Comparison of ENCODE assay signal across 19 mouse cellular contexts in the genomic region with DNA sequence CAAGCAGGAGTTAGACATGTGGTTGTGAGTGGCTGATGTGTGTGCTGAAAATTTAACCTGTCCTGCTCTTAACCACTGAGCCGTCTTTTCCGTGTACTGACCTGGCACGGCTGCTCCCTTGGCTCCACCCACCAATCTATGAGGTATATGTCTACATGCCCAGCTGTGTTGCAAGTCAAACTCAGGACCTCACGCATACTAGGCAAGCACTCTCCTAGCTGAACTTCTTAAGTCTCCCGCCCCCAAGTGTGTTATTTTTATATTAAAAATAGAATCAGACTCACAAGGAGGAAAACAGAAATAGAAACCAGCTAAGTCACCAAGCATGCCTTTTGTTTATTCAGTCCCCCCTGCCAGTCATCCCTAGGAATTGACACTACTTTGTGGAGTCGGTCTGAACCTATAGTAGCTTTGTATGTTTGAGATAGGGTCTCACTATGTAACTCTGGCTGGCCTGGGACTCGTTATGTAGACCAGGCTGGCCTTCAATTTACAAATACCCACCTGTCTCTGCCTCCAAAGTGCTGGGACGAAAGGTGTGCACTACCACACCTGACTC. TPM values are rescaled to one million over a fixed set of nuclear protein-coding genes. Genes with fewer than 3 reads are reported as not detected.
DNase-seq lines count a peak whose midpoint lies in the region; ATAC-seq and TF ChIP-seq lines count a peak whose summit lies in the region.
"Had no signal": no experiment of that assay in that cellular context is flagged by ENCODE, and none has a peak within 500 bp of the region (broad histone marks: within the 10 kb centered on the region; RNA-seq: fewer than 3 reads in every experiment).

No protein-coding gene starts in this region.

- no peak for TF ChIP-seq POLR2A in lung, adult 2 months (IDR thresholded peaks at IDR 0.05; ENCODE audit: borderline replicate concordance, extremely low read depth, low read depth, low read length)
- TF ChIP-seq POLR2A in embryonic fibroblast, embryonic 13.5 days (IDR thresholded peaks at IDR 0.05; ENCODE audit: low read depth, low read length), result no peak
- TF ChIP-seq POLR2A in olfactory bulb, adult 2 months (IDR thresholded peaks at IDR 0.05; ENCODE audit: insufficient read depth, low read depth, low read length), result no peak

- 52% methylated on average over 8 of the region's 8 CpGs for WGBS in lung, adult 2 months
- 49% methylated on average over 8 of the region's 8 CpGs for WGBS in olfactory bulb, adult 2 months

- no peak for TF ChIP-seq CTCF in lung, adult 2 months (IDR thresholded peaks at IDR 0.05; ENCODE audit: insufficient read depth, low read length)
- no peak for TF ChIP-seq CTCF in embryonic fibroblast, embryonic 13.5 days (IDR thresholded peaks at IDR 0.05; ENCODE audit: borderline replicate concordance, insufficient read depth, low read length)
- no peak for TF ChIP-seq CTCF in olfactory bulb, adult 2 months (IDR thresholded peaks at IDR 0.05; ENCODE audit: insufficient read depth, low read depth, low read length)

- peaks cover under 1% of the 10 kb centered on the region; the same call in 1 of the 2 replicates for H3K4me1 ChIP-seq in lung, adult 2 months (ENCODE audit: control insufficient read depth, insufficient read depth, low read length)
- H3K4me1 ChIP-seq in embryonic fibroblast, embryonic 13.5 days (ENCODE audit: control insufficient read depth, insufficient read depth, low read length), result peaks cover 7% of the 10 kb centered on the region; the same call in 1 of the 2 replicates
- peaks cover 14% of the 10 kb centered on the region; the same call in 1 of the 2 replicates for H3K4me1 ChIP-seq in olfactory bulb, adult 2 months (ENCODE audit: control insufficient read depth, insufficient read depth, low read length)
- H3K4me1 ChIP-seq: forebrain, embryonic 15.5 days; neural tube, embryonic 12.5 days had no signal

- peak; percentile 88 for DNase-seq in heart, adult 11 months
- DNase-seq in heart, adult 9 months (ENCODE audit: low spot score in 2 of 2), result no peak
- peak; percentile 51 to 66 for DNase-seq in lung, adult 18-20 months
- DNase-seq in lung, adult 2 months, result no peak
- DNase-seq in urinary bladder, adult 2 months (ENCODE audit: low spot score), result no peak
- DNase-seq: adrenal gland, adult 2 months; cerebellum, adult 9-11 months; kidney, adult 11 months; spleen, adult 18-20 months had no signal

- peak overlapping the region; percentile 43; the same call in 1 of the 2 replicates for H3K27ac ChIP-seq in embryonic fibroblast, embryonic 13.5 days (ENCODE audit: insufficient read depth, low read length)
- H3K27ac ChIP-seq in olfactory bulb, adult 2 months (ENCODE audit: insufficient read depth, low read depth, low read length), result peak overlapping the region; percentile 33; the same call in 1 of the 2 replicates
- H3K27ac ChIP-seq: embryonic facial prominence, embryonic 12.5 days; forebrain, embryonic 15.5 days; hindbrain, postnatal 0 days; kidney, postnatal 0 days; limb, embryonic 13.5 days; liver, embryonic 14.5 days; neural tube, embryonic 12.5 days had no signal

- ATAC-seq in frontal cortex, adult (ENCODE audit: low TSS enrichment), result no peak
- ATAC-seq: forebrain, embryonic 15.5 days; hindbrain, postnatal 0 days had no signal

- no peak overlapping the region for H3K4me3 ChIP-seq in lung, adult 2 months (replicated peaks; ENCODE audit: extremely low read depth, low read depth, low read length)
- no peak overlapping the region for H3K4me3 ChIP-seq in embryonic fibroblast, embryonic 13.5 days (ENCODE audit: insufficient read depth, low read length)
- H3K4me3 ChIP-seq in olfactory bulb, adult 2 months (ENCODE audit: insufficient read depth, low read depth, low read length), result no peak overlapping the region
- H3K4me3 ChIP-seq: embryonic facial prominence, embryonic 12.5 days; forebrain, embryonic 15.5 days; limb, embryonic 13.5 days; neural tube, embryonic 12.5 days had no signal

RNA-seq across cellular contexts. Expression of a gene that starts 3.8 kb away (rescaled TPM):
- 0.98 and 1.1 TPM in 2 replicates for polyA plus RNA-seq in lung, adult 2 months (2012; rRNA removed)
- polyA plus RNA-seq in embryonic fibroblast, embryonic 13.5 days (2011; ENCODE audit: insufficient read length, low read depth, missing spikeins), result not detected in 2 replicates
- polyA plus RNA-seq in olfactory bulb, adult 2 months (2012; ENCODE audit: insufficient read depth, insufficient read length, low replicate concordance, missing spikeins), result not detected in 2 replicates
- polyA plus RNA-seq in urinary bladder, adult 2 months (2012; rRNA removed), result 0.47 and 0.58 TPM in 2 replicates

RNA-seq across cellular contexts. Expression of a gene that starts 5.6 kb away (rescaled TPM):
- polyA plus RNA-seq in lung, adult 2 months (2012; rRNA removed), result 6.5 and 12.3 TPM in 2 replicates
- 33.0 and 44.0 TPM in 2 replicates for polyA plus RNA-seq in embryonic fibroblast, embryonic 13.5 days (2011; ENCODE audit: insufficient read length, low read depth, missing spikeins)
- polyA plus RNA-seq in olfactory bulb, adult 2 months (2012; ENCODE audit: insufficient read depth, insufficient read length, low replicate concordance, missing spikeins), result not detected in 2 replicates
- 11.0 and 15.4 TPM in 2 replicates for polyA plus RNA-seq in urinary bladder, adult 2 months (2012; rRNA removed)

RNA-seq across cellular contexts. Expression of a gene that starts 9.1 kb away (rescaled TPM):
- 54.0 and 71.7 TPM in 2 replicates for polyA plus RNA-seq in lung, adult 2 months (2012; rRNA removed)
- 65.4 and 67.4 TPM in 2 replicates for polyA plus RNA-seq in embryonic fibroblast, embryonic 13.5 days (2011; ENCODE audit: insufficient read length, low read depth, missing spikeins)
- 164 TPM in 1 of 2 replicates, not detected in the other for polyA plus RNA-seq in olfactory bulb, adult 2 months (2012; ENCODE audit: insufficient read depth, insufficient read length, low replicate concordance, missing spikeins)
- 77.2 and 92.7 TPM in 2 replicates for polyA plus RNA-seq in urinary bladder, adult 2 months (2012; rRNA removed)

RNA-seq across cellular contexts. Expression of a gene that starts 13.4 kb away (rescaled TPM):
- 4.2 and 13.3 TPM in 2 replicates for polyA plus RNA-seq in lung, adult 2 months (2012; rRNA removed)
- polyA plus RNA-seq in embryonic fibroblast, embryonic 13.5 days (2011; ENCODE audit: insufficient read length, low read depth, missing spikeins), result not detected in 2 replicates
- polyA plus RNA-seq in olfactory bulb, adult 2 months (2012; ENCODE audit: insufficient read depth, insufficient read length, low replicate concordance, missing spikeins), result not detected in 2 replicates
- polyA plus RNA-seq in urinary bladder, adult 2 months (2012; rRNA removed), result 13.5 and 15.1 TPM in 2 replicates
- polyA plus RNA-seq: adrenal gland, adult 2 months; forebrain, embryonic 15.5 days; hindbrain, postnatal 0 days had no signal

RNA-seq across cellular contexts. Expression of a gene that starts 19.9 kb away (rescaled TPM):
- 9.7 and 17.3 TPM in 2 replicates for polyA plus RNA-seq in lung, adult 2 months (2012; rRNA removed)
- 16.1 and 22.7 TPM in 2 replicates for polyA plus RNA-seq in embryonic fibroblast, embryonic 13.5 days (2011; ENCODE audit: insufficient read length, low read depth, missing spikeins)
- polyA plus RNA-seq in olfactory bulb, adult 2 months (2012; ENCODE audit: insufficient read depth, insufficient read length, low replicate concordance, missing spikeins), result not detected in 2 replicates
- 21.4 and 21.9 TPM in 2 replicates for polyA plus RNA-seq in urinary bladder, adult 2 months (2012; rRNA removed)

Comparison
In these comparisons a context has a peak if more than half of its experiments do, and no peak if none do; other contexts are left out.
1. DNase-seq: peak in heart, adult 11 months (single experiment) and lung, adult 18-20 months (2 of 2); none in heart, adult 9 months (0 of 2), lung, adult 2 months (single experiment) and urinary bladder, adult 2 months (single experiment).